Mouse (Mus musculus) granulocyte monocyte progenitor cell, adult 5-6 weeks (primary cell): ENCODE measurements around the gene Cpne8. TPM values are rescaled to one million over a fixed set of nuclear protein-coding genes. Genes with fewer than 3 reads are reported as not detected.
"Not testable (repeated sequence)": the region's sequence is repeated elsewhere in the genome, so short reads cannot be mapped to it uniquely, and the experiment has no call there.

ENCODE experiments used
- ATAC-seq: replicated peaks from 2 replicates; pipeline ENCODE4 v1.8.0; 2016; ENCODE audit warnings: mild to moderate bottlenecking, moderate TSS enrichment, inconsistent platforms; ENCODE audit not compliant: poor library complexity, severe bottlenecking
- total RNA-seq, 2 experiments: library from RNA; stranded (forward) in 1 of 2; stranded (reverse) in 1 of 2; fragments of 200-712, 200-1000 nt in 1 of 2; fragments of >200 nt in 1 of 2; fragmentation: Nextera tagmentation in 1 of 2; gene quantifications; 2 replicates each; pipeline ENCODE4 v1.2.3; 2014 to 2017

Gene Cpne8
- total RNA-seq, 2 experiments from 2014 or later = not detected

DNA sequence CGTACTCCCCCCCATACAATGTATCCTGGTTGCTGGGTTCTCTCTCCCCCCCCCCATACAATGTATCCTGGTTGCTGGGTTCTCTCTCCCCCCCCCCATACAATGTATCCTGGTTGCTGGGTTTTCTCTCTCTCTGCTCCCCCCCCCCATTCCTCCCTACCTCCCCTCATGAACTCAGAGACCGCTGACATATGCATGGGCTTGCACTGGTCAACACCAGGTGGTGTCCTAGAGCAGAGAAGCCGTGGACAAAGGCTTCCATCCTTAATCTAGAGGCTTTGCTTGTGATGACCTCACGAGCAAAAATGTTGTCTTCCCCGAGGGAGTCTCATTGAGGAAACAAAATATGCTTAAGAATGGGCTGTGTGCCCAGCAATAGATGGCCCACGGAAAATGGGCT, 187.7 kb downstream of the Cpne8 start:
- no peak for ATAC-seq

DNA sequence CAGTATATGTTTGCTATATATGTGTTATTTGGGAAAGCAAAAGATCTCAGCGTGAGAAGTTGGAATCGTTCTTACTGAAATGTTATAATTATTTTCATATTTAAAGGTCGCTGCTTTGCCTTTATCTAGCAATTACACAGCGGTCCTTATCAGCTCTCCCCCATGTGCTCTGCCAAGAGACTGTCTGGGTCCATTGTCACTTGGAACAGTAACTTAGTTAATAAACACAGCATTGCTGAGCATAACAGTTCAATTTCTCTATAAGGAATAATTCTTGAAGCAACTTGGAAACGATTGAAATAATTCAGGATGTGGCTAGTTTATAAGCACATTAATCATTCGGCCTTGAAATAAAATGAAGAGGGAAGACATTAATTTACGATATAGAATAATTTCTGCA, 189.0 kb downstream of the Cpne8 start:
- ATAC-seq = no peak

DNA sequence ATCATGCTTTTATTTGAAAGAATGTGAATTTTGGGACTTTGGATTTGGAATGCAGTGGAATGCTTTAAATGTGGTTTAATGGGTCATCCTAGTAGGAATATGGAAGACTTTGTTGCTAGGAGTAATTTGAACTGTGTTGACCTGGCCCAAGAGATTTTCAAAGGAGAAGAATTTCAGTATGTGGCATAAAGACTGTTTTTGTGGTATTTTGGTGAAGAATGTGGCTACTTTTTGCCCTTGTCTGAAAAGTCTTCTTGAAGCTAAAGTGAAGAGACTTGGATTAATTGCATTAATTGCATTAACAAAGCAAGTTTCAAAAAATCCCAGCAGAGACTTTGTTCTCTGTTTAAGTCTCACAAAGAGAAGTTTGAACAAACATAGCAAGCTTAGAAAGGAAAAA, 208.7 kb downstream of the Cpne8 start:
- ATAC-seq = not testable (repeated sequence)

DNA sequence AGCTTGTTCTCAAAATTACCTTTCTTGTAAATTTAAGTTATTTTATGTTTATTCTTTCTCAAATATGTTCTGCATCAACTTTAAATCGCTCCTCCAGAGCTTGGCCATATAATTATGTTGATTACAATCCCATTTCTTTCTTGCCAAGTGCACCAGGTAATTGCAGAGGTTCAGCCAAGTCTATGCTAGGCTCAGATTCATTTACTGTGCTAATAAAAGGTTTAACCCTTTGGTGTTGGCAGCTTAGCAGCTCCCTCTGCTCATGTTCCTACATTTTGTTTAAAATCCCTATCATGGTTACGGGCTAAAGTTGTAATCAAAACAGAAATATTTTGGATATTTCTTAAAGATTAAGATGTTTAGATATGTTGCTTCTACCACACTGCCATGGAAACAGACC, 216.0 kb downstream of the Cpne8 start:
- ATAC-seq = no peak

DNA sequence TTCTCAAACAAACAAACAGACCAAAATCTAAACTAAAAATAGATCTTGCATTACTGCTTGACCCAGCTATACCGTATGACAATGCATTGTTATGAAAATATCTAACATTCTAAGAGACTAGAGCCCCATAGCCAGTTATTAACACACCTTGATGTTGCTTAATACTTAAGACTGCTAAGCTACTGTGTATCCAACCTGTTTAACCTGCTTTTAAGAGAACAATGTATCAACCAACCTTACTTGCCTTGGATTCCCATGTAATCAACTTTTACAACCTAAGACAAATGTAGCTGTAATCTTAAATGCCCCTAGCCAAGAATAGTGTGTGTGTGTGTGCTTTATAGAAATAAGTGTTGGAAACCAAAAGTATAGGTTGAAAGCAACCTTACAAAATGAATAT, 233.2 kb downstream of the Cpne8 start:
- no peak for ATAC-seq
